Mouse (Mus musculus) kidney, adult 8-10 months (tissue): Measurements from ENCODE around the gene Ikzf1.

Experiments
- DNase-seq, 2 experiments: peaks; one replicate each; pipeline ENCODE4 v3.0.0; 2022

Ikzf1 gene

GRCm38 (mm10) chr11:11684930-11685852 lies at the start of gene Ikzf1:
Gene Ikzf1 (plus strand): TSS chr11:11685003.
- no peak for DNase-seq

GRCm38 (mm10) chr11:11644303-11644702 lies 40.5 kb upstream of the Ikzf1 start:
- DNase-seq, result no peak

- no peak for DNase-seq
These were observed 28.4 kb upstream of the Ikzf1 start for GRCm38 (mm10) chr11:11656388-11656787.

GRCm38 (mm10) chr11:11656995-11657530 lies 27.7 kb upstream of the Ikzf1 start:
- no peak for DNase-seq

GRCm38 (mm10) chr11:11657634-11658033 lies 27.2 kb upstream of the Ikzf1 start:
- DNase-seq, result no peak

- DNase-seq, result no peak
These were observed 26.0 kb upstream of the Ikzf1 start for GRCm38 (mm10) chr11:11658834-11659233.

- no peak for DNase-seq
These were observed 24.2 kb upstream of the Ikzf1 start for GRCm38 (mm10) chr11:11660651-11661050.

GRCm38 (mm10) chr11:11667254-11667921 lies 17.4 kb upstream of the Ikzf1 start:
- no peak for DNase-seq

- no peak for DNase-seq
These were observed 16.9 kb upstream of the Ikzf1 start for GRCm38 (mm10) chr11:11667922-11668290.

- no peak for DNase-seq
These were observed 11.8 kb upstream of the Ikzf1 start for GRCm38 (mm10) chr11:11672974-11673373.

GRCm38 (mm10) chr11:11675063-11675462 lies 9.7 kb upstream of the Ikzf1 start:
- DNase-seq, result no peak

GRCm38 (mm10) chr11:11676068-11676741 lies 8.6 kb upstream of the Ikzf1 start:
- no peak for DNase-seq

- DNase-seq, result no peak
These were observed 7.6 kb upstream of the Ikzf1 start for GRCm38 (mm10) chr11:11677165-11677564.

GRCm38 (mm10) chr11:11678972-11679371 lies 5.8 kb upstream of the Ikzf1 start:
- DNase-seq, result no peak

GRCm38 (mm10) chr11:11684056-11684929 lies 510 bp upstream of the Ikzf1 start:
- DNase-seq, result no peak

- DNase-seq, result peak; percentile 6 to 31
These were observed 1.1 kb downstream of the Ikzf1 start for GRCm38 (mm10) chr11:11685853-11686395.

GRCm38 (mm10) chr11:11686569-11687051 lies 1.8 kb downstream of the Ikzf1 start:
- no peak for DNase-seq

- DNase-seq, result no peak
These were observed 2.9 kb downstream of the Ikzf1 start for GRCm38 (mm10) chr11:11687551-11688185.

- DNase-seq, result no peak
These were observed 4.0 kb downstream of the Ikzf1 start for GRCm38 (mm10) chr11:11688766-11689330.

- no peak for DNase-seq
These were observed 4.9 kb downstream of the Ikzf1 start for GRCm38 (mm10) chr11:11689701-11690058.
